Mouse (Mus musculus): ENCODE measurements around the gene Actl11. TPM values are rescaled to one million over a fixed set of nuclear protein-coding genes. Genes with fewer than 3 reads are reported as not detected.

The Actl11 gene
- polyA plus RNA-seq, 1 experiment = not detected

- 92% methylated on average over 15 of the region's 15 CpGs for WGBS
- Histone ChIP-seq H3K27ac (ENCODE audit: insufficient read depth, low read length) (no peak overlapping the region), H3K4me1 (ENCODE audit: control insufficient read depth, insufficient read depth, low read length) (no peaks in the 10 kb centered on the region), H3K27me3 (ENCODE audit: control insufficient read depth, insufficient read depth, low read length) (no peaks in the 10 kb centered on the region), H3K4me3 (replicated peaks; ENCODE audit: insufficient read depth, low read depth, low read length) (no peak overlapping the region)
- TF ChIP-seq CTCF (IDR thresholded peaks at IDR 0.05; ENCODE audit: borderline replicate concordance, insufficient read depth, low read depth, low read length) = no peak
- TF ChIP-seq POLR2A (IDR thresholded peaks at IDR 0.05; ENCODE audit: borderline replicate concordance, insufficient read depth, low read length) = no peak
- no peak for DNase-seq
Measured at GRCm38 (mm10) chr9:107910025-107910769, 18.1 kb upstream of the Actl11 start.

GRCm38 (mm10) chr9:107914764-107915420 is 13.4 kb upstream of the Actl11 start:
- Histone ChIP-seq H3K4me1 (ENCODE audit: control insufficient read depth, insufficient read depth, low read length) (no peaks in the 10 kb centered on the region), H3K4me3 (replicated peaks; ENCODE audit: insufficient read depth, low read depth, low read length) (no peak overlapping the region), H3K27ac (ENCODE audit: insufficient read depth, low read length) (no peak overlapping the region), H3K27me3 (ENCODE audit: control insufficient read depth, insufficient read depth, low read length) (no peaks in the 10 kb centered on the region)
- no peak for TF ChIP-seq POLR2A (IDR thresholded peaks at IDR 0.05; ENCODE audit: borderline replicate concordance, insufficient read depth, low read length)
- no peak for TF ChIP-seq CTCF (IDR thresholded peaks at IDR 0.05; ENCODE audit: borderline replicate concordance, insufficient read depth, low read depth, low read length)
- DNase-seq = no peak
- WGBS = 26% methylated on average over 16 of the region's 16 CpGs

GRCm38 (mm10) chr9:107917895-107918608 is 10.2 kb upstream of the Actl11 start:
- TF ChIP-seq POLR2A (IDR thresholded peaks at IDR 0.05; ENCODE audit: borderline replicate concordance, insufficient read depth, low read length) = no peak
- TF ChIP-seq CTCF (IDR thresholded peaks at IDR 0.05; ENCODE audit: borderline replicate concordance, insufficient read depth, low read depth, low read length) = no peak
- Histone ChIP-seq H3K4me3 (replicated peaks; ENCODE audit: insufficient read depth, low read depth, low read length) (no peak overlapping the region), H3K27me3 (ENCODE audit: control insufficient read depth, insufficient read depth, low read length) (no peaks in the 10 kb centered on the region), H3K27ac (ENCODE audit: insufficient read depth, low read length) (no peak overlapping the region), H3K4me1 (ENCODE audit: control insufficient read depth, insufficient read depth, low read length) (no peaks in the 10 kb centered on the region)
- no peak for DNase-seq
- WGBS = 19% methylated on average over 13 of the region's 13 CpGs

GRCm38 (mm10) chr9:107918884-107919283 is 9.4 kb upstream of the Actl11 start:
- no peak overlapping the region for H3K4me3 ChIP-seq (replicated peaks; ENCODE audit: insufficient read depth, low read depth, low read length)
- H3K27ac ChIP-seq (ENCODE audit: insufficient read depth, low read length) = no peak overlapping the region
- no peak for TF ChIP-seq CTCF (IDR thresholded peaks at IDR 0.05; ENCODE audit: borderline replicate concordance, insufficient read depth, low read depth, low read length)
- no peak for TF ChIP-seq POLR2A (IDR thresholded peaks at IDR 0.05; ENCODE audit: borderline replicate concordance, insufficient read depth, low read length)
- 79% methylated on average over 6 of the region's 6 CpGs for WGBS
- no peaks in the 10 kb centered on the region for H3K4me1 ChIP-seq (ENCODE audit: control insufficient read depth, insufficient read depth, low read length)
- no peaks in the 10 kb centered on the region for H3K27me3 ChIP-seq (ENCODE audit: control insufficient read depth, insufficient read depth, low read length)
- no peak for DNase-seq

GRCm38 (mm10) chr9:107919441-107919840 is 8.8 kb upstream of the Actl11 start:
- whole genome bisulfite sequencing = 87% methylated on average over 5 of the region's 5 CpGs
- TF ChIP-seq CTCF (IDR thresholded peaks at IDR 0.05; ENCODE audit: borderline replicate concordance, insufficient read depth, low read depth, low read length) (no peak), POLR2A (IDR thresholded peaks at IDR 0.05; ENCODE audit: borderline replicate concordance, insufficient read depth, low read length) (no peak)
- no peak for DNase-seq
- H3K4me1 ChIP-seq (ENCODE audit: control insufficient read depth, insufficient read depth, low read length) = no peaks in the 10 kb centered on the region
- H3K27me3 ChIP-seq (ENCODE audit: control insufficient read depth, insufficient read depth, low read length) = no peaks in the 10 kb centered on the region
- H3K27ac ChIP-seq (ENCODE audit: insufficient read depth, low read length) = no peak overlapping the region
- H3K4me3 ChIP-seq (replicated peaks; ENCODE audit: insufficient read depth, low read depth, low read length) = no peak overlapping the region

- TF ChIP-seq CTCF (IDR thresholded peaks at IDR 0.05; ENCODE audit: borderline replicate concordance, insufficient read depth, low read depth, low read length) (peak; percentile 41; the same call in 1 of the 2 replicates), POLR2A (IDR thresholded peaks at IDR 0.05; ENCODE audit: borderline replicate concordance, insufficient read depth, low read length) (no peak)
- no peak for DNase-seq
- Histone ChIP-seq H3K27me3 (ENCODE audit: control insufficient read depth, insufficient read depth, low read length) (no peaks in the 10 kb centered on the region), H3K4me1 (ENCODE audit: control insufficient read depth, insufficient read depth, low read length) (no peaks in the 10 kb centered on the region), H3K4me3 (replicated peaks; ENCODE audit: insufficient read depth, low read depth, low read length) (no peak overlapping the region), H3K27ac (ENCODE audit: insufficient read depth, low read length) (no peak overlapping the region)
- WGBS = 32% methylated on average over 7 of the region's 7 CpGs
Measured at GRCm38 (mm10) chr9:107923021-107923420, 5.2 kb upstream of the Actl11 start.

GRCm38 (mm10) chr9:107923956-107924355 is 4.3 kb upstream of the Actl11 start:
- H3K27me3 ChIP-seq (ENCODE audit: control insufficient read depth, insufficient read depth, low read length) = no peaks in the 10 kb centered on the region
- no peak overlapping the region for H3K4me3 ChIP-seq (replicated peaks; ENCODE audit: insufficient read depth, low read depth, low read length)
- no peak for DNase-seq
- H3K4me1 ChIP-seq (ENCODE audit: control insufficient read depth, insufficient read depth, low read length) = no peaks in the 10 kb centered on the region
- H3K27ac ChIP-seq (ENCODE audit: insufficient read depth, low read length) = no peak overlapping the region
- 42% methylated on average over 6 of the region's 6 CpGs for WGBS
- TF ChIP-seq CTCF (IDR thresholded peaks at IDR 0.05; ENCODE audit: borderline replicate concordance, insufficient read depth, low read depth, low read length) (no peak), POLR2A (IDR thresholded peaks at IDR 0.05; ENCODE audit: borderline replicate concordance, insufficient read depth, low read length) (no peak)
